In the genomic region with DNA sequence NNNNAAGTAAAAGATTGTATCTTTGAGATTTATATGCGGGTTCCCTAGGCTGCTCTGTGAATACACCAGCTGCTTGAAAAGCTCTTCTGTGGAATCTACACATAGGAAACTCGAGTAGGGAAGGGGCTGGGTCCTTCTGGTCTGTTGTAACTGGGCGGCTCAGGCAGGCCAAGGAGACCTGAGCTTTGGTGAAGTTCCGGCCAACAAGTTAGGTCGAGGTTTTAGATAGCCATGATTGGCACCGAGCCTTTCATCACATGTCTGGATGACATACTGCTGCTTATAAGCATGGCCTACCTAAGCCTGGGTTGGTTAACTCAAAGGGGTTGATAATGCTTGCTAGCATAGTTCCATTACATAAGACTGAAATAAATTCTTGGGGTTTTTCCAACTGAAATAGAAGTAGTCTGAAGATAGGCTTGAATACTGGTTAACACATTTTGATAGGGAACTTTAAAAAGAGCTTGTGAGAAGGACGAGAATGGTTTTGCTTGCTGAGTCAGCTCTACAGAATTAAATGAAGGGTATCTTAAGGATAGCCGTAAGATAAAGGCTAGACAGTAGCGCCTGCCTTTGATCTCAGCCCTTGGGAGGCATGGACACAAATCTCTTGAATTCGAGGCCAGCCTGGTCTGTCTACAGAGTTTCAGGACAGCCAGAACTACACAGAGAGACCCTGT, we compare ENCODE assay signal across 9 mouse cellular contexts. TPM values are rescaled to one million over a fixed set of nuclear protein-coding genes. Genes with fewer than 3 reads are reported as not detected.
DNase-seq lines count a peak whose midpoint lies in the region; ATAC-seq and TF ChIP-seq lines count a peak whose summit lies in the region.
"Had no signal": no experiment of that assay in that cellular context is flagged by ENCODE, and none has a peak within 500 bp of the region (broad histone marks: within the 10 kb centered on the region; RNA-seq: fewer than 3 reads in every experiment).

No protein-coding gene starts in this region.

- H3ac ChIP-seq in myocyte (ENCODE audit: control insufficient read depth, insufficient read length): peak overlapping the region; percentile 91

- no peaks in the 10 kb centered on the region for H3K9me3 ChIP-seq in intestine, embryonic 14.5 days (ENCODE audit: control insufficient read depth, low read length)
- no peaks in the 10 kb centered on the region for H3K9me3 ChIP-seq in liver, embryonic 12.5 days (replicated peaks)

- H3K4me2 ChIP-seq in intestine, embryonic 14.5 days (ENCODE audit: low read length): peak overlapping the region; percentile 81
- H3K4me2 ChIP-seq in liver, embryonic 12.5 days: peak overlapping the region; percentile 85
- H3K4me2 ChIP-seq in myocyte (ENCODE audit: low read depth): peak overlapping the region; percentile 97

- peak overlapping the region; percentile 100 for H3K9ac ChIP-seq in intestine, embryonic 14.5 days (ENCODE audit: low read length)
- peak overlapping the region; percentile 98 for H3K9ac ChIP-seq in liver, embryonic 12.5 days

- ATAC-seq in intestine, embryonic 14.5 days (replicated peaks; ENCODE audit: low FRiP score, low TSS enrichment, low read depth): no peak
- peak; percentile 31 for ATAC-seq in liver, embryonic 12.5 days
- no peak for ATAC-seq in inflammation-experienced regulatory T-cells, adult 6 months

- no peaks in the 10 kb centered on the region for H3K27me3 ChIP-seq in intestine, embryonic 14.5 days (replicated peaks; ENCODE audit: control insufficient read depth, insufficient read depth, low read length)
- H3K27me3 ChIP-seq in liver, embryonic 12.5 days (replicated peaks): no peaks in the 10 kb centered on the region
- no peaks in the 10 kb centered on the region for H3K27me3 ChIP-seq in myocyte (ENCODE audit: control insufficient read depth, insufficient read depth, insufficient read length)

- peak; percentile 28 for DNase-seq in urinary bladder, postnatal 25 days (ENCODE audit: low spot score)
- no peak for DNase-seq in urinary bladder, adult 2 months (ENCODE audit: low spot score)
- peak; percentile 38 to 56 for DNase-seq in cerebellum, postnatal 25 days
- peak; percentile 69 for DNase-seq in gastrocnemius, postnatal 14 days
- no peak for DNase-seq in intestine, embryonic 14.5 days (ENCODE audit: low spot score)

- WGBS in intestine, embryonic 14.5 days: 4% methylated on average over 10 of the region's 10 CpGs
- WGBS in liver, embryonic 12.5 days (ENCODE audit: insufficient replicate concordance): 1% methylated on average over 10 of the region's 10 CpGs

- H3K79me2 ChIP-seq in myocyte (ENCODE audit: control insufficient read depth, insufficient read depth): peaks cover 65% of the 10 kb centered on the region

- no peak for TF ChIP-seq POLR2A in myocyte (IDR thresholded peaks at IDR 0.05; ENCODE audit: insufficient read length, low read depth)

- H3K27ac ChIP-seq in intestine, embryonic 14.5 days (ENCODE audit: low read depth): peak overlapping the region; percentile 95
- peak overlapping the region; percentile 92 for H3K27ac ChIP-seq in liver, embryonic 12.5 days

- peaks cover 20% of the 10 kb centered on the region for H3K4me1 ChIP-seq in intestine, embryonic 14.5 days (replicated peaks; ENCODE audit: control insufficient read depth, insufficient read depth, low read length)
- peaks cover 57% of the 10 kb centered on the region for H3K4me1 ChIP-seq in liver, embryonic 12.5 days

- intact Hi-C loops in gastrocnemius, postnatal 14 days (cut with DNase I; ENCODE audit: low total_unique reads): no loop called here

- H3K4me3 ChIP-seq in intestine, embryonic 14.5 days (ENCODE audit: low read depth, low read length): peak overlapping the region; percentile 100
- peak overlapping the region; percentile 88 for H3K4me3 ChIP-seq in liver, embryonic 12.5 days
- H3K4me3 ChIP-seq in myocyte: peak overlapping the region; percentile 97

- H3K36me3 ChIP-seq in intestine, embryonic 14.5 days (ENCODE audit: control insufficient read depth, insufficient read depth, low read length): peaks cover 47% of the 10 kb centered on the region
- peaks cover 48% of the 10 kb centered on the region for H3K36me3 ChIP-seq in liver, embryonic 12.5 days
- H3K36me3 ChIP-seq in myocyte (ENCODE audit: control insufficient read depth, insufficient read depth): peaks cover 16% of the 10 kb centered on the region

TF ChIP-seq in myocyte, 11 proteins besides CTCF, POLR2A, EP300 and RAD21:
- TF ChIP-seq TCF3 (IDR thresholded peaks at IDR 0.05; ENCODE audit: insufficient read length, low read depth) (no peak), MYOD1 (IDR thresholded peaks at IDR 0.05; ENCODE audit: control insufficient read depth in 1 of 3, insufficient read length in 2 of 3, low read depth in 2 of 3) (no peak), SRF (IDR thresholded peaks at IDR 0.05; ENCODE audit: control insufficient read depth, insufficient read length, low read depth) (no peak), REST (IDR thresholded peaks at IDR 0.05; ENCODE audit: insufficient read depth, insufficient read length) (no peak), CEBPB (IDR thresholded peaks at IDR 0.05; ENCODE audit: insufficient read depth, poor library complexity, severe bottlenecking) (no peak), USF1 (IDR thresholded peaks at IDR 0.05; ENCODE audit: low read depth) (no peak), MAX (IDR thresholded peaks at IDR 0.05; ENCODE audit: low read depth) (no peak), TCF12 (IDR thresholded peaks at IDR 0.05; ENCODE audit: insufficient read depth, poor library complexity, severe bottlenecking) (no peak), POLR2AphosphoS2 (IDR thresholded peaks at IDR 0.05; ENCODE audit: insufficient read length, low read depth) (no peak)

RNA-seq across cellular contexts. Expression of a gene that starts 1.5 kb away (rescaled TPM):
- 331 and 455 TPM in 2 replicates for polyA plus RNA-seq in urinary bladder, adult 2 months (2012; rRNA removed)
- 100 to 1,000 TPM; 402 to 437 TPM for total RNA-seq in gastrocnemius, postnatal 14 days (2021)
- 929 and 986 TPM in 2 replicates for polyA plus RNA-seq in intestine, embryonic 14.5 days (2014; fragmentation: Nextera tagmentation; extraction: Ambion mirVana)
- polyA plus RNA-seq in liver, embryonic 12.5 days (2016; fragmentation: Nextera tagmentation; extraction: Ambion mirVana): 666 and 682 TPM in 2 replicates
- 870 TPM for polyA plus RNA-seq in myocyte (2012; fragmentation: generic; extraction: Trizol)
- polyA plus RNA-seq in inflammation-experienced regulatory T-cells, adult 6 months (2017; shearing (Covaris generic)): 1,000 to 10,000 TPM in 2 of 3 experiments, 100 to 1,000 TPM in 1; 923 to 1,212 (median 1,047) TPM

RNA-seq across cellular contexts. Expression of a gene that starts 21.9 kb away (rescaled TPM):
- polyA plus RNA-seq in urinary bladder, adult 2 months (2012; rRNA removed): 72.0 and 90.7 TPM in 2 replicates
- total RNA-seq in gastrocnemius, postnatal 14 days (2021): 10 to 100 TPM; 54.4 to 60.8 TPM
- 465 and 489 TPM in 2 replicates for polyA plus RNA-seq in intestine, embryonic 14.5 days (2014; fragmentation: Nextera tagmentation; extraction: Ambion mirVana)
- polyA plus RNA-seq in liver, embryonic 12.5 days (2016; fragmentation: Nextera tagmentation; extraction: Ambion mirVana): 406 and 407 TPM in 2 replicates
- 84.3 TPM for polyA plus RNA-seq in myocyte (2012; fragmentation: generic; extraction: Trizol)
- 100 to 1,000 TPM; 186 to 360 (median 347) TPM for polyA plus RNA-seq in inflammation-experienced regulatory T-cells, adult 6 months (2017; shearing (Covaris generic))

RNA-seq across cellular contexts. Expression of a gene that starts 21.9 kb away (rescaled TPM):
- 6.5 and 9.6 TPM in 2 replicates for polyA plus RNA-seq in urinary bladder, adult 2 months (2012; rRNA removed)
- 1 to 10 TPM; 2.1 to 2.7 TPM for total RNA-seq in gastrocnemius, postnatal 14 days (2021)
- polyA plus RNA-seq in intestine, embryonic 14.5 days (2014; fragmentation: Nextera tagmentation; extraction: Ambion mirVana): 85.8 and 89.1 TPM in 2 replicates
- polyA plus RNA-seq in liver, embryonic 12.5 days (2016; fragmentation: Nextera tagmentation; extraction: Ambion mirVana): 88.9 and 93.3 TPM in 2 replicates
- polyA plus RNA-seq in myocyte (2012; fragmentation: generic; extraction: Trizol): 9.1 TPM
- 10 to 100 TPM; 18.1 to 73.7 (median 18.2) TPM for polyA plus RNA-seq in inflammation-experienced regulatory T-cells, adult 6 months (2017; shearing (Covaris generic))

RNA-seq across cellular contexts. Expression of a gene that starts 29.5 kb away (rescaled TPM):
- polyA plus RNA-seq in urinary bladder, adult 2 months (2012; rRNA removed): 0.10 and 0.21 TPM in 2 replicates
- total RNA-seq in gastrocnemius, postnatal 14 days (2021): not detected
- polyA plus RNA-seq in intestine, embryonic 14.5 days (2014; fragmentation: Nextera tagmentation; extraction: Ambion mirVana): not detected in 2 replicates
- 0.17 TPM in 1 of 2 replicates, not detected in the other for polyA plus RNA-seq in liver, embryonic 12.5 days (2016; fragmentation: Nextera tagmentation; extraction: Ambion mirVana)
- polyA plus RNA-seq in myocyte (2012; fragmentation: generic; extraction: Trizol): not detected
- not detected for polyA plus RNA-seq in inflammation-experienced regulatory T-cells, adult 6 months (2017; shearing (Covaris generic))
- total RNA-seq: left cerebral cortex, adult 18-20 months had no signal

RNA-seq across cellular contexts. Expression of a gene that starts 46.2 kb away (rescaled TPM):
- 1,011 and 1,131 TPM in 2 replicates for polyA plus RNA-seq in urinary bladder, adult 2 months (2012; rRNA removed)
- 1,000 to 10,000 TPM; 3,648 to 4,448 TPM for total RNA-seq in gastrocnemius, postnatal 14 days (2021)
- 2,618 and 2,654 TPM in 2 replicates for polyA plus RNA-seq in intestine, embryonic 14.5 days (2014; fragmentation: Nextera tagmentation; extraction: Ambion mirVana)
- polyA plus RNA-seq in liver, embryonic 12.5 days (2016; fragmentation: Nextera tagmentation; extraction: Ambion mirVana): 2,130 and 2,180 TPM in 2 replicates
- polyA plus RNA-seq in myocyte (2012; fragmentation: generic; extraction: Trizol): 3,270 TPM
- polyA plus RNA-seq in inflammation-experienced regulatory T-cells, adult 6 months (2017; shearing (Covaris generic)): 100 to 1,000 TPM; 459 to 529 (median 464) TPM

Comparison
In these comparisons a context has a peak if more than half of its experiments do, and no peak if none do; other contexts are left out.
1. DNase-seq: peak in urinary bladder, postnatal 25 days (single experiment), cerebellum, postnatal 25 days (2 of 2) and gastrocnemius, postnatal 14 days (single experiment); none in urinary bladder, adult 2 months (single experiment) and intestine, embryonic 14.5 days (single experiment).
2. Peak in every context shown above with its lines, with median percentiles within 50 percentile points of each other: H3K4me2 ChIP-seq and H3K4me3 ChIP-seq.